Mouse (Mus musculus) myocyte (in vitro differentiated cells): Measurements from ENCODE around the gene Slc4a10. TPM values are rescaled to one million over a fixed set of nuclear protein-coding genes. Genes with fewer than 3 reads are reported as not detected.

Source experiments
- H3K27me3 ChIP-seq: one replicate; pipeline ENCODE4 v1.6.1; 2011; ENCODE audit not compliant: control insufficient read depth, insufficient read depth, insufficient read length
- H3K36me3 ChIP-seq: one replicate; pipeline ENCODE4 v1.6.1; 2011; ENCODE audit not compliant: control insufficient read depth, insufficient read depth
- H3K4me2 ChIP-seq: one replicate; pipeline ENCODE4 v1.6.1; 2011; ENCODE audit warnings: low read depth, control low read depth
- H3K4me3 ChIP-seq: one replicate; pipeline ENCODE4 v1.5.1; 2011; ENCODE audit warnings: mild to moderate bottlenecking, control low read depth, moderate library complexity
- H3K79me2 ChIP-seq: one replicate; pipeline ENCODE4 v1.6.1; 2011; ENCODE audit not compliant: control insufficient read depth, insufficient read depth
- H3ac ChIP-seq: one replicate; pipeline ENCODE4 v1.6.1; 2011; ENCODE audit not compliant: control insufficient read depth, insufficient read length
- CEBPB ChIP-seq: IDR thresholded peaks from 2 replicates; pipeline ENCODE4 v1.6.1; 2011; ENCODE audit warnings: mild to moderate bottlenecking, moderate library complexity; ENCODE audit not compliant: poor library complexity, insufficient read depth, severe bottlenecking
- E2F4 ChIP-seq: IDR thresholded peaks from one replicate; pipeline ENCODE4 v1.6.1; 2011; ENCODE audit warnings: mild to moderate bottlenecking, control low read depth, moderate library complexity; ENCODE audit not compliant: insufficient read depth
- MAX ChIP-seq: IDR thresholded peaks from one replicate; pipeline ENCODE4 v1.6.1; 2011; ENCODE audit warnings: low read depth, mild to moderate bottlenecking, control low read depth
- MYOD1 ChIP-seq, 3 experiments: IDR thresholded peaks; one replicate each; pipeline ENCODE4 v1.6.1; 2011; ENCODE audit warnings: control low read depth in 2 of 3, low read depth in 2 of 3, mild to moderate bottlenecking in 2 of 3, moderate library complexity in 1 of 3; ENCODE audit not compliant: insufficient read length in 2 of 3, control insufficient read depth in 1 of 3
- MYOG ChIP-seq, 3 experiments: IDR thresholded peaks; one replicate each; pipeline ENCODE4 v1.6.1; 2011; ENCODE audit warnings: control low read depth in 2 of 3, low read depth in 2 of 3, mild to moderate bottlenecking in 2 of 3; ENCODE audit not compliant: insufficient read length in 2 of 3, control insufficient read depth in 1 of 3, insufficient read depth in 1 of 3
- POLR2A ChIP-seq: IDR thresholded peaks from one replicate; pipeline ENCODE4 v1.6.1; 2011; ENCODE audit warnings: low read depth, mild to moderate bottlenecking, control low read depth, moderate library complexity; ENCODE audit not compliant: insufficient read length
- POLR2AphosphoS2 ChIP-seq: IDR thresholded peaks from one replicate; pipeline ENCODE4 v1.6.1; 2011; ENCODE audit warnings: low read depth, control low read depth; ENCODE audit not compliant: insufficient read length
- REST ChIP-seq: IDR thresholded peaks from one replicate; pipeline ENCODE4 v1.6.1; 2011; ENCODE audit warnings: mild to moderate bottlenecking, control low read depth, moderate library complexity; ENCODE audit not compliant: insufficient read depth, insufficient read length
- SRF ChIP-seq: IDR thresholded peaks from one replicate; pipeline ENCODE4 v1.6.1; 2011; ENCODE audit warnings: low read depth; ENCODE audit not compliant: control insufficient read depth, insufficient read length
- TCF12 ChIP-seq: IDR thresholded peaks from one replicate; pipeline ENCODE4 v1.6.1; 2011; ENCODE audit warnings: mild to moderate bottlenecking, control low read depth; ENCODE audit not compliant: poor library complexity, insufficient read depth, severe bottlenecking
- TCF3 ChIP-seq: IDR thresholded peaks from one replicate; pipeline ENCODE4 v1.6.1; 2011; ENCODE audit warnings: low read depth, control low read depth; ENCODE audit not compliant: insufficient read length
- USF1 ChIP-seq: IDR thresholded peaks from one replicate; pipeline ENCODE4 v1.6.1; 2011; ENCODE audit warnings: low read depth, mild to moderate bottlenecking, control low read depth, moderate library complexity
- polyA plus RNA-seq: library from polyadenylated mRNA; unstranded; fragments of >200 nt; fragmentation: generic; extraction: Trizol; gene quantifications from one replicate; pipeline ENCODE4 v1.2.1, GENCODE M21; 2012; ENCODE audit warnings: missing spikeins

Slc4a10 gene
- polyA plus RNA-seq, 1 experiment = not detected

- H3K79me2 ChIP-seq = no peaks in the 10 kb centered on the region
Measured at GRCm38 (mm10) chr2:62334397-62335243, 288.4 kb downstream of the Slc4a10 start.

GRCm38 (mm10) chr2:62337086-62337485 lies 290.8 kb downstream of the Slc4a10 start:
- H3K27me3 ChIP-seq = no peaks in the 10 kb centered on the region
- H3ac ChIP-seq = no peak overlapping the region
- TF ChIP-seq E2F4 (no peak), SRF (no peak), MYOD1 (IDR thresholded peaks at IDR 0.05; ENCODE audit: control insufficient read depth in 1 of 3, insufficient read length in 2 of 3, low read depth in 2 of 3) (no peak), POLR2AphosphoS2 (no peak), USF1 (no peak), POLR2A (no peak)
- H3K4me3 ChIP-seq = no peak overlapping the region
- no peaks in the 10 kb centered on the region for H3K36me3 ChIP-seq
- no peaks in the 10 kb centered on the region for H3K79me2 ChIP-seq
- no peak overlapping the region for H3K4me2 ChIP-seq

More at GRCm38 (mm10) chr2:62334397-62335243, 288.4 kb downstream of the Slc4a10 start:
- Histone ChIP-seq H3K4me3 (no peak overlapping the region), H3ac (no peak overlapping the region), H3K27me3 (no peaks in the 10 kb centered on the region), H3K36me3 (no peaks in the 10 kb centered on the region), H3K4me2 (peak overlapping the region; percentile 54)
- TF ChIP-seq REST (no peak), CEBPB (no peak), POLR2AphosphoS2 (no peak), MAX (no peak), MYOG (IDR thresholded peaks at IDR 0.05; ENCODE audit: control insufficient read depth in 1 of 3, insufficient read depth in 1 of 3, insufficient read length in 2 of 3, low read depth in 2 of 3) (no peak), TCF12 (no peak), E2F4 (no peak), SRF (no peak), MYOD1 (IDR thresholded peaks at IDR 0.05; ENCODE audit: control insufficient read depth in 1 of 3, insufficient read length in 2 of 3, low read depth in 2 of 3) (no peak), USF1 (no peak), TCF3 (no peak), POLR2A (no peak)

DNA sequence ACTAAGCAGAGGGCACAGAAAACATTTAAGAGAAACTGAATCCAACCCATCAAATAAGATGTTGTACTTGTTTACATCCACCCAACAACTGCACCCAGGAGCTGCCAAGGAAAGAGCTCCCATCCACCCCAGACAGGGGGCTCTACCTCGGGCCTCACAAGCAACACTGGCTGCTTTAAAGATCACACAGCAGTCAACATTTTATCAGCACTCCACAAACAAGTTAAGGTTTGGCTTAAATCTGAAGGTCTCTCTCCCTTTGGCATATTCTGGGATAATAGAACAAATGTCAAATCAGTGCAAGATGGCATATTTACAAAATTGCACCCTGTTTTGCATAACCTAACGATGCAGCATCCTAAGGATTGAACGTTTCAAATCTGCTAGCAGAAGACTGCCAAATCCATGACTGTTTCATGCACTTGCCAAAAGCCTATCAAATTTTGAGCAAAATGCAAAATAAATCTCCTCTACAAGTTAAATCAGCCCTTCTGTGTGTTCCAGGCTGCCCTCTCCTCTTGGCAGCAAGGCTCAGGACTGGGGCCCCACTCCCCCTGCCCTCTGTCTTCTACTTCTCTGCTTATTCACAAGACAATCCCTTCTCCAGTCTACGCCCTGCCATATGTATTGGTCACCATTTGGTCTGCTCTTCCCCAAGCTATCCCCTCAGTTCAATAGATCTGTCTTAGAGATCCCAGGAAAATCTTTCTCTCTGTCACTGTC lies 293.1 kb downstream of the Slc4a10 start:
- Histone ChIP-seq H3K79me2 (no peaks in the 10 kb centered on the region), H3K27me3 (no peaks in the 10 kb centered on the region), H3ac (no peak overlapping the region), H3K4me3 (no peak overlapping the region), H3K36me3 (no peaks in the 10 kb centered on the region), H3K4me2 (no peak overlapping the region)
- no peak for TF ChIP-seq MYOG (IDR thresholded peaks at IDR 0.05; ENCODE audit: control insufficient read depth in 1 of 3, insufficient read depth in 1 of 3, insufficient read length in 2 of 3, low read depth in 2 of 3)
- no peak for TF ChIP-seq REST
- no peak for TF ChIP-seq E2F4
- no peak for TF ChIP-seq MAX
- no peak for TF ChIP-seq SRF
- no peak for TF ChIP-seq TCF3
- TF ChIP-seq USF1 = no peak
- no peak for TF ChIP-seq TCF12
- no peak for TF ChIP-seq MYOD1 (IDR thresholded peaks at IDR 0.05; ENCODE audit: control insufficient read depth in 1 of 3, insufficient read length in 2 of 3, low read depth in 2 of 3)
- no peak for TF ChIP-seq POLR2AphosphoS2
- TF ChIP-seq POLR2A = no peak
- no peak for TF ChIP-seq CEBPB

DNA sequence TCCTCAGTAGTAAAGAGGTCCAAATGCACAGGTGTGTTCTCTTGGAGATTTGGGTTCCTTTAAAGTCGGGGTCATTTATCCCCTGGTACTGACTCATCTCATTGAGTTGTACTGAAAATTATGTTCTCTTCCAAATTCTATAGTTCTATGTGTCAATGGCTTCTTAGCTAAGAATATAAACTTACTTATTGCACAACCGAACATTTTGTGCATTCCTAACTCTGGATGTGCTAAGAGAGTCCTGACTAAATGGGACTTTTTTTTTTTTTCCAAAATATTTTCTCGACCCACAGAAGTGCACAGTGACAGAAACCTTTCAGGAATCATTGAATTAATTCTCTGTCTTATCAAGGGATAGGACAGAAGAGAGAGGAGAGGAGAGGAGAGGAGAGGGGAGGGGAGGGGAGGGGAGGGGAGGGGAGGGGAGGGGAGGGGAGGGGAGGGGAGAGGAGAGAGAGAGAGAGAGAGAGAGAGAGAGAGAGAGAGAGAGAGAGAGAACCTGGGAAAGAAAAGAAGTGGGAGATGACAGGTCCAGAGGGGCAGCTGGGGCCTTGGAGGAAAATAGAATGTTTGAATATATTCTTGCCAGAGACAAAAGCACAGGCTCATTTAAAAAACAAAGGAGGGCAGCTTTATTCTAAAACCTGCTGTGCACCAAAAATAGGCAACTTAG lies 294.9 kb downstream of the Slc4a10 start:
- Histone ChIP-seq H3K4me3 (no peak overlapping the region), H3K79me2 (no peaks in the 10 kb centered on the region), H3K27me3 (no peaks in the 10 kb centered on the region), H3K4me2 (no peak overlapping the region), H3ac (no peak overlapping the region), H3K36me3 (no peaks in the 10 kb centered on the region)
- TF ChIP-seq REST (no peak), CEBPB (no peak), POLR2AphosphoS2 (no peak), SRF (no peak), MAX (no peak), USF1 (no peak), POLR2A (no peak), E2F4 (no peak), MYOG (IDR thresholded peaks at IDR 0.05; ENCODE audit: control insufficient read depth in 1 of 3, insufficient read depth in 1 of 3, insufficient read length in 2 of 3, low read depth in 2 of 3) (no peak), TCF12 (no peak), TCF3 (no peak), MYOD1 (IDR thresholded peaks at IDR 0.05; ENCODE audit: control insufficient read depth in 1 of 3, insufficient read length in 2 of 3, low read depth in 2 of 3) (no peak)
